Mouse (Mus musculus) liver, postnatal 0 days (tissue): ENCODE data around the gene Fam13c. TPM values are rescaled to one million over a fixed set of nuclear protein-coding genes. Genes with fewer than 3 reads are reported as not detected.

Experiments
- ATAC-seq: fragments of 200-750 bp; cut with Nextera tagmentation; 2 replicates; pipeline ENCODE4 v1.8.0; 2017; ENCODE audit warnings: mild to moderate bottlenecking, moderate library complexity
- DNase-seq: peaks from one replicate; pipeline ENCODE4 v3.0.0-alpha.2; 2016
- H3K27ac ChIP-seq: fragments of 300-500 bp; sonication (generic); 2 replicates; pipeline ENCODE4 v1.5.1; 2014; ENCODE audit warnings: antibody characterized with exemption, moderate library complexity, mild to moderate bottlenecking, low read depth
- H3K27me3 ChIP-seq: fragments of 300-500 bp; sonication (generic); 2 replicates; pipeline ENCODE4 v1.6.1; 2014; ENCODE audit warnings: low read length, control low read depth, mixed read lengths; ENCODE audit not compliant: insufficient read depth
- H3K36me3 ChIP-seq: fragments of 300-500 bp; sonication (generic); replicated peaks from 2 replicates; pipeline ENCODE4 v1.6.1; 2014; ENCODE audit warnings: mild to moderate bottlenecking, control low read depth, low read length, moderate library complexity, mixed read lengths; ENCODE audit not compliant: insufficient read depth
- H3K4me1 ChIP-seq: fragments of 300-500 bp; sonication (generic); 2 replicates; pipeline ENCODE4 v1.6.1; 2014; ENCODE audit warnings: antibody characterized with exemption, mild to moderate bottlenecking, control low read depth; ENCODE audit not compliant: insufficient read depth
- H3K4me2 ChIP-seq: fragments of 300-500 bp; sonication (generic); 2 replicates; pipeline ENCODE4 v1.6.1; 2014; ENCODE audit warnings: low read depth, mild to moderate bottlenecking, low read length, moderate library complexity, mixed read lengths
- H3K4me3 ChIP-seq: fragments of 300-500 bp; sonication (generic); 2 replicates; pipeline ENCODE4 v1.5.1; 2014; ENCODE audit warnings: low read depth, low read length
- H3K9ac ChIP-seq: fragments of 300-500 bp; sonication (generic); replicated peaks from 2 replicates; pipeline ENCODE4 v1.6.1; 2014; ENCODE audit warnings: mild to moderate bottlenecking, moderate library complexity
- H3K9me3 ChIP-seq: fragments of 300-500 bp; sonication (generic); 2 replicates; pipeline ENCODE4 v1.6.1; 2016; ENCODE audit warnings: mild to moderate bottlenecking, control low read depth, low read length, mixed read lengths
- CTCF ChIP-seq: sonication (generic); IDR thresholded peaks from 2 replicates; pipeline ENCODE4 v1.5.1; 2016; ENCODE audit warnings: antibody characterized with exemption, low read depth
- EP300 ChIP-seq: IDR thresholded peaks from 2 replicates; pipeline ENCODE4 v1.6.1; 2016; ENCODE audit warnings: antibody characterized with exemption, low read depth, mild to moderate bottlenecking
- WGBS: fragments of 180-500 bp; shearing (Covaris S2); extraction: QIAGEN DNeasy Blood & Tissue Kit; methylation state at CpG from one replicate; pipeline ENCODE4 v1.1.7; 2014; ENCODE audit not compliant: insufficient replicate concordance; 5-methylcytosine and 5-hydroxymethylcytosine counted together
- polyA plus RNA-seq: library from polyadenylated mRNA; unstranded; fragments of >200 nt; fragmentation: Nextera tagmentation; extraction: Ambion mirVana; gene quantifications from 2 replicates; pipeline ENCODE4 v1.2.1, GENCODE M21; 2015

Gene Fam13c
- polyA plus RNA-seq, 1 experiment from 2014 or later, result 0.22 TPM

GRCm38 (mm10) chr10:70539251-70539650 lies 99.0 kb downstream of the Fam13c start:
- no peak for TF ChIP-seq CTCF
- TF ChIP-seq EP300, result no peak
- Histone ChIP-seq H3K27ac (no peak overlapping the region), H3K4me3 (no peak overlapping the region), H3K9me3 (no peaks in the 10 kb centered on the region), H3K4me1 (no peaks in the 10 kb centered on the region), H3K36me3 (no peaks in the 10 kb centered on the region), H3K27me3 (no peaks in the 10 kb centered on the region), H3K9ac (no peak overlapping the region), H3K4me2 (no peak overlapping the region)
- ATAC-seq (no peak), DNase-seq (no peak)
- WGBS, result 82% methylated on average over 9 of the region's 9 CpGs

GRCm38 (mm10) chr10:70540456-70541195 lies 100.3 kb downstream of the Fam13c start:
- Histone ChIP-seq H3K4me2 (no peak overlapping the region), H3K27ac (no peak overlapping the region), H3K4me1 (no peaks in the 10 kb centered on the region), H3K4me3 (no peak overlapping the region), H3K27me3 (no peaks in the 10 kb centered on the region), H3K9ac (no peak overlapping the region), H3K36me3 (no peaks in the 10 kb centered on the region), H3K9me3 (no peaks in the 10 kb centered on the region)
- TF ChIP-seq EP300 (no peak), CTCF (peak; percentile 22)
- WGBS, result 75% methylated on average over 9 of the region's 9 CpGs
- DNase-seq (no peak), ATAC-seq (no peak)

GRCm38 (mm10) chr10:70542857-70543256 lies 102.6 kb downstream of the Fam13c start:
- no peak for DNase-seq
- 68% methylated on average over 6 of the region's 6 CpGs for WGBS
- ATAC-seq, result no peak
- Histone ChIP-seq H3K9ac (no peak overlapping the region), H3K4me1 (no peaks in the 10 kb centered on the region), H3K27ac (no peak overlapping the region), H3K36me3 (no peaks in the 10 kb centered on the region), H3K9me3 (no peaks in the 10 kb centered on the region), H3K4me2 (no peak overlapping the region), H3K4me3 (no peak overlapping the region), H3K27me3 (no peaks in the 10 kb centered on the region)
- TF ChIP-seq CTCF (no peak), EP300 (no peak)

GRCm38 (mm10) chr10:70552531-70552930 lies 112.2 kb downstream of the Fam13c start:
- H3K27ac ChIP-seq, result no peak overlapping the region
- H3K27me3 ChIP-seq, result no peaks in the 10 kb centered on the region
- no peaks in the 10 kb centered on the region for H3K4me1 ChIP-seq
- no peak overlapping the region for H3K9ac ChIP-seq
- ATAC-seq, result no peak
- WGBS, result 74% methylated on average over 3 of the region's 3 CpGs
- no peaks in the 10 kb centered on the region for H3K9me3 ChIP-seq
- TF ChIP-seq EP300, result no peak
- TF ChIP-seq CTCF, result no peak
- no peak overlapping the region for H3K4me3 ChIP-seq
- H3K36me3 ChIP-seq, result no peaks in the 10 kb centered on the region
- DNase-seq, result no peak
- no peak overlapping the region for H3K4me2 ChIP-seq

GRCm38 (mm10) chr10:70563636-70564035 lies 123.4 kb downstream of the Fam13c start:
- no peaks in the 10 kb centered on the region for H3K36me3 ChIP-seq
- peak; percentile 67 for DNase-seq
- no peak overlapping the region for H3K4me3 ChIP-seq
- ATAC-seq, result no peak
- H3K27ac ChIP-seq, result no peak overlapping the region
- H3K27me3 ChIP-seq, result no peaks in the 10 kb centered on the region
- WGBS, result 23% methylated on average over 3 of the region's 3 CpGs
- H3K9ac ChIP-seq, result no peak overlapping the region
- TF ChIP-seq EP300 (no peak), CTCF (peak; percentile 70)
- H3K4me1 ChIP-seq, result no peaks in the 10 kb centered on the region
- H3K4me2 ChIP-seq, result no peak overlapping the region
- no peaks in the 10 kb centered on the region for H3K9me3 ChIP-seq

- DNase-seq, result no peak
- H3K4me3 ChIP-seq, result no peak overlapping the region
- 42% methylated on average over 7 of the region's 7 CpGs for WGBS
These were observed 141.4 kb downstream of the Fam13c start for GRCm38 (mm10) chr10:70581556-70582211.

More at GRCm38 (mm10) chr10:70581556-70582211, 141.4 kb downstream of the Fam13c start:
- TF ChIP-seq CTCF (no peak), EP300 (no peak)
- H3K4me1 ChIP-seq, result no peaks in the 10 kb centered on the region
- no peak for ATAC-seq
- H3K9ac ChIP-seq, result no peak overlapping the region
- no peaks in the 10 kb centered on the region for H3K27me3 ChIP-seq
- H3K4me2 ChIP-seq, result no peak overlapping the region
- no peak overlapping the region for H3K27ac ChIP-seq
- H3K9me3 ChIP-seq, result no peaks in the 10 kb centered on the region
- no peaks in the 10 kb centered on the region for H3K36me3 ChIP-seq
